Mouse (Mus musculus) left cerebral cortex, postnatal 4 days (tissue): ENCODE measurements around the gene Rdh12. TPM values are rescaled to one million over a fixed set of nuclear protein-coding genes. Genes with fewer than 3 reads are reported as not detected.

Source experiments
- DNase-seq: peaks from one replicate; pipeline ENCODE4 v3.0.0-alpha.2; 2022
- intact Hi-C: fragments of 180-260 bp; cut with DNase I; formaldehyde crosslinking; loops from one replicate; pipeline ENCODE4 v1.15.1; 2025
- total RNA-seq, 2 experiments: library from RNA; stranded (reverse); gene quantifications; 2 replicates each; pipeline ENCODE4 v1.2.3; 2021

Rdh12 gene
- total RNA-seq, 2 experiments from 2014 or later, result 0.84 to 1.3 TPM

DNA sequence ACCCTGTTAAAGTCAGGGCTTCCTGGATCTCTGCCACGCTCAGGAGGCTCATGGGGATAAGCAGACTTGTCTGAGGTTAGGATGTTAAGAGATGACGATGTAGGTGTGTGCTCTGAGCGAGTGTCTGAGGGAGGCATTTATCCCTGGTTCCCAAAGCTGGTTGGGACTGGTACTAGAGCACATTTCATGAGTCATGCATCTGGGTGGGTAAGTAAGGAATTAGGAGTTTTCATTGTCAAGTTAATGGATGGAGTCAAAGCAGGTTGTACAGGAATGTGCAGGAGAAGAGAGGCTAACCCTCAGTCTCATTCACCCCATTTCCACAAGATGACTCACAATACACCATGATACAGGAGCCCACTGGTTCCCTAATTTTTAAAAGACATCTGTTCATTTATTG lies 39.4 kb downstream of the Rdh12 start:
- intact Hi-C loops, result no loop called here
- no peak for DNase-seq

DNA sequence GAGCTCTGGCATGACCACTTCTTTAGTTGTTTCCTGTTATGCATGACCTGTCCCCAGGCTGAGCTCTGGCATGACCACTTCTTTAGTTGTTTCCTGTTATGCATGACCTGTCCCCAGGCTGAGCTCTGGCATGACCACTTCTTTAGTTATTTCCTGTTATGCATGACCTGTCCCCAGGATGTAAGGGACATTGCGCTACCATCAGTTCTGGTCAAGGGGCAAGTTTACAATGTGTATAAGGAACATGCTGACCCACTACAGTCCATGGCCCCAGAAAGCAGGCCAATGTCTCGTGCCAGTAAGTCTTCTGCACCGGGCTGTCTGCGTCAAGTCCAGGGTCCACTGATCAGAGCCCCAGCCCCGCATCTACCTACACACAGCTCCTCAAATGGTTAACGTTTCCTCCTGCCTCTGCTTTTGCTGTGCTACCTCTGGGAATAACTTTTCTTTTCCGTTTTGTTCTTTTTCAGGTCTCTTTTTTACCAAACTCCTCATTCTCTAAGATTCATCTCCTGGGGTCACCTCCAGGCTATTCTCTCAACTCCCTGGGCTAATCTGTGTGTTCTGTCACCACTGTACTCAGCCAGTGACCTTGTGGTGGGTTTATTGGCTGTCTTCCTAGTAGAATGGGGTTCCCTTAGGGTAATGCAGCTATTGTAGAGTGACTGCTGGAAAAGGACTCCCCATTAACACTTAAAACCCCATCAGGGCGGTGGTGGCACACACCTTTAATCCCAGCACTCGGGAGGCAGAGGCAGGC lies 44.8 kb downstream of the Rdh12 start:
- intact Hi-C loops, result no loop called here

DNA sequence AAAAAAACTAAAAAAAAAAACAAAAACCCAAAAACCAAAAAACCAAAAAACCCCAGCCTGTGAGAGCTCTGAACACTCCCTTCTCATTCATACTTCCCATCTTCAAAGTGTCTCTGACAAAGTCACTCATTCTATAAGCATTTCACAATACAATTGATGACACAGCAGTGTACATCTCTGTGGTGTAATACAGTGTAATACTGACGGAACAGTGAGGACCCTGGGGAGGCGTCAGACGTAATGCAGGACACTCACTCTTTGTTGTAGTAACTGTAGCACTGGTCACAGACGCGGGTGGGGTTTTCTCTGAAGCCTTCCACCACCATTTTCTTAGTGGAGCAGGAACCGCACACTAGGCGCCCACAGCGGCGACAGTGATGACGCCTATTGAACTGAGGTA lies 46.3 kb downstream of the Rdh12 start:
- intact Hi-C loops, result no loop called here
- no peak for DNase-seq

More for the DNA sequence above, 44.8 kb downstream of the Rdh12 start:
- DNase-seq, result no peak

DNA sequence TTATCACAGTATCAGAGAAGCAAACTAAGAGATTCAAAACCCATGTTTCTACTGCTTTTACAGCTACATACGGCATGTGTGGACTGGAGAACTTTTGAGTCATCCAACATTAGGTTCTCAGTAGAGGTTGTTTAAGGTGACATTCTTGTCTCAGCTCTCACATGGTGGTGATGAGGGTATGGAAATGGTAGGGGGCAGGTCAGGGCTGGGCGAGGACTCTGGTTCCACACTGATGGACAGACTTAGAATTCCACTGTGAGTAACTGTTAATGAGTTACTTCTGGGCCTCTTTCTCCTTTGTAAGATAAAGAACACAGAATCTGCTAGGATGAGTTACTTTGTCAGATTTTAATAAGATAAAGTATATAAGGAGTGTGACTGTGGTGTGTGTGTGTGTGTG lies 51.4 kb downstream of the Rdh12 start:
- no peak for DNase-seq
- intact Hi-C loops, result no loop called here

DNA sequence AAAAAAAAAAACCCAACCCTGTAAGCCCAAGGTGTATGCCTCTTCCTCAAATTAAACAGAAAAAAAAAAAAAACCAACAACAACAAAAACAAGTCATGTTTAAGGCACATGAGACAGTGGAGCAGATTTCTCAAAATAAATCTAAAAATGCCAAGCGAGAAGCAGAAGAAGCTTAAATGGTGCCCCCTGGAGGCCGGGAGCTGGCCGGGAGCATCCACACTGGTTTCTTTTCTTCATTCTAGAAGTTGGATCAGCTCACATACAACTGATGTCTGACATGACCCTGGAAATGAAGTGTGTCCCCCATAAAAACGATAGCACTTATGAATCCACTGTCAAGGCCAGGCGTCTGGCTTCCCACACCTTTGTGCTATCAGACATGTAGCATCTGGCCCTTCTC lies 52.3 kb downstream of the Rdh12 start:
- intact Hi-C loops, result no loop called here
- DNase-seq, result peak; percentile 33

Other genes with a start within 250 kb of the Rdh12 start
- 100 to 1,000 TPM; 116 to 121 TPM for gene Tmem229b, start 201.3 kb upstream of the Rdh12 start, total RNA-seq
- 1 to 10 TPM; 3.3 to 3.5 TPM for gene Plekhh1, start 179.8 kb upstream of the Rdh12 start, total RNA-seq
- gene Pigh, start 119.3 kb upstream of the Rdh12 start, total RNA-seq, result 1 to 10 TPM; 8.9 to 9.5 TPM
- gene Arg2, start 78.1 kb upstream of the Rdh12 start, total RNA-seq, result 10 to 100 TPM; 13.6 to 14.0 TPM
- gene Vti1b, start 36.2 kb upstream of the Rdh12 start, total RNA-seq, result 100 to 1,000 TPM; 153 to 159 TPM
- gene Rdh11, start 16.6 kb upstream of the Rdh12 start, total RNA-seq, result 10 to 100 TPM; 41.4 to 43.2 TPM
- 10 to 100 TPM; 23.1 to 26.3 TPM for gene Zfyve26, start 87.4 kb downstream of the Rdh12 start, total RNA-seq
- under 1 TPM; 0.56 to 0.84 TPM for gene Rad51b, start 88.4 kb downstream of the Rdh12 start, total RNA-seq